Mouse (Mus musculus): ENCODE results near the gene Il17rb. TPM values are rescaled to one million over a fixed set of nuclear protein-coding genes. Genes with fewer than 3 reads are reported as not detected.

Gene Il17rb
- polyA plus RNA-seq, 1 experiment from 2014 or later = 1.1 TPM

GRCm38 (mm10) chr14:29987276-29987675 lies 21.4 kb downstream of the Il17rb start:
- no peak overlapping the region for H3K27ac ChIP-seq (ENCODE audit: low read depth, low read length)
- peaks cover 78% of the 10 kb centered on the region for H3K36me3 ChIP-seq (ENCODE audit: control insufficient read depth, insufficient read depth, low read length)
- H3K4me2 ChIP-seq = no peak overlapping the region
- ATAC-seq (replicated peaks; ENCODE audit: low FRiP score) (no peak), DNase-seq (ENCODE audit: low spot score) (no peak)
- WGBS = 93% methylated on average over 6 of the region's 6 CpGs
- no peak overlapping the region for H3K4me3 ChIP-seq (ENCODE audit: low read depth, low read length)
- H3K9me3 ChIP-seq (ENCODE audit: control insufficient read depth, low read length) = no peaks in the 10 kb centered on the region
- no peaks in the 10 kb centered on the region for H3K4me1 ChIP-seq (replicated peaks; ENCODE audit: control insufficient read depth, insufficient read depth, low read length)
- no peak overlapping the region for H3K9ac ChIP-seq (ENCODE audit: low read depth, low read length)
- no peaks in the 10 kb centered on the region for H3K27me3 ChIP-seq (replicated peaks; ENCODE audit: control insufficient read depth, insufficient read depth, low read length)

DNA sequence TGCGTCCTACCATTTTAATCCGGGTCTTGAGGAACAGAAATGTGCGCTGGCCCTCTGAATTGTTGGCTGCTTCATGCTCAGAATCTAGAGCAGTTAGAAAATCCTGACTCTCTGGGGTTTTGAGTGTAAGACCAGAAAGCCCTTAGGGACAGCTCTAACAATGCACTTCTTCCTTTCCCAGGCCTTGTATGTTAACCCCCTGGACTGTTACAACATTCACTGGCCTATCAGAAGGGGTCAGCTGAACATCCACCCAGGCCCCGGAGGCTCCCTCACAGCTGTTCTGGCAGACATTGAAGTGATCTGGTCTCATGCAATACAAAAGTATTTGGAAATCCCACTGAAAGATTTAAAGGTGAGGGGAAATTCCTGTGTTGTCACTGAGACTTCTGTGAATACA lies 22.6 kb downstream of the Il17rb start:
- WGBS = 92% methylated on average over 4 of the region's 4 CpGs
- H3K9ac ChIP-seq (ENCODE audit: low read depth, low read length) = no peak overlapping the region
- peaks cover 79% of the 10 kb centered on the region for H3K36me3 ChIP-seq (ENCODE audit: control insufficient read depth, insufficient read depth, low read length)
- no peak overlapping the region for H3K27ac ChIP-seq (ENCODE audit: low read depth, low read length)
- ATAC-seq (replicated peaks; ENCODE audit: low FRiP score) (no peak), DNase-seq (ENCODE audit: low spot score) (no peak)
- no peaks in the 10 kb centered on the region for H3K4me1 ChIP-seq (replicated peaks; ENCODE audit: control insufficient read depth, insufficient read depth, low read length)
- no peaks in the 10 kb centered on the region for H3K27me3 ChIP-seq (replicated peaks; ENCODE audit: control insufficient read depth, insufficient read depth, low read length)
- no peak overlapping the region for H3K4me2 ChIP-seq
- no peaks in the 10 kb centered on the region for H3K9me3 ChIP-seq (ENCODE audit: control insufficient read depth, low read length)
- no peak overlapping the region for H3K4me3 ChIP-seq (ENCODE audit: low read depth, low read length)

DNA sequence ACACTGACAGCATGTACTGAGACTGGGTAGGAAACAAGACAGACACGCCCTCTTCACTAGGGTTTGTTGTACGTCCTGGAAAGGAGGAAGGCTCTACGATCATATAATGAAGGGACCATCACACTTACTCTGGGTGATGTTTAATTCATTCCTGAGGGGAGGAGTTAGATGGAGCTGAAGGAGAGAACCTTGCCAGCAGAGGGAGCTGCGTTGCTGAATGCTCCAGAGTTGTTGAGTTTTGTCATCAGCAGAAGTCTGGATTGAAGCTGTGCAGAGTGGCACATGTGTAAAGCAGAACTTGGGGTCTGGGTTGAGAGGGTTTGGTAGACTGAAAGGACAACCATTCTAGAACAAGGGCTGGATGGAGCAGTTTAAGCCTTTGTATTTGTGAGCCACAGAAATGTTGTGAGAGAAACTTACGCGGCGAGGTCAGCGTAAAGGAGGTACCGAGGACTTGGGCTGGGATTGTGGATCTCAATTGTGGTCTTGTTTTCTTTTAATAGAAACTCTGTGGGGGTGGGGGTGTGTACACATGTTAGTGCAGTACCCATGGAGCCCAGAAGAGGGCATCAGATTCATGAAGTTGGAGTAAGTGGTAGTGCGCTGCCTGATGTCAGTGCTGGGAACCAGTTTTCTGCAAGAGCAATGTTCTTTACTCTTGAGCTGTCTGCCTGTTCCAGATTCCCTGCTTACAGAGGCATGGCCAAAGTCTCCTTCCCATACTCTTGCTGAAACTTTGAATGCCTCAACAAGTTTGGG lies 28.1 kb downstream of the Il17rb start:
- ATAC-seq (replicated peaks; ENCODE audit: low FRiP score) (no peak), DNase-seq (ENCODE audit: low spot score) (no peak)
- H3K9me3 ChIP-seq (ENCODE audit: control insufficient read depth, low read length) = peaks cover 4% of the 10 kb centered on the region; the same call in 1 of the 2 replicates
- H3K9ac ChIP-seq (ENCODE audit: low read depth, low read length) = no peak overlapping the region
- WGBS = 91% methylated on average over 10 of the region's 10 CpGs
- H3K27me3 ChIP-seq (replicated peaks; ENCODE audit: control insufficient read depth, insufficient read depth, low read length) = no peaks in the 10 kb centered on the region
- no peak overlapping the region; the same call in 1 of the 2 replicates for H3K4me3 ChIP-seq (ENCODE audit: low read depth, low read length)
- H3K4me1 ChIP-seq (replicated peaks; ENCODE audit: control insufficient read depth, insufficient read depth, low read length) = 0 out of 2 replicates have a peak, but pooled peaks cover 6% of the 10 kb centered on the region
- no peak overlapping the region for H3K4me2 ChIP-seq
- peaks cover 48% of the 10 kb centered on the region for H3K36me3 ChIP-seq (ENCODE audit: control insufficient read depth, insufficient read depth, low read length)
- H3K27ac ChIP-seq (ENCODE audit: low read depth, low read length) = no peak overlapping the region

DNA sequence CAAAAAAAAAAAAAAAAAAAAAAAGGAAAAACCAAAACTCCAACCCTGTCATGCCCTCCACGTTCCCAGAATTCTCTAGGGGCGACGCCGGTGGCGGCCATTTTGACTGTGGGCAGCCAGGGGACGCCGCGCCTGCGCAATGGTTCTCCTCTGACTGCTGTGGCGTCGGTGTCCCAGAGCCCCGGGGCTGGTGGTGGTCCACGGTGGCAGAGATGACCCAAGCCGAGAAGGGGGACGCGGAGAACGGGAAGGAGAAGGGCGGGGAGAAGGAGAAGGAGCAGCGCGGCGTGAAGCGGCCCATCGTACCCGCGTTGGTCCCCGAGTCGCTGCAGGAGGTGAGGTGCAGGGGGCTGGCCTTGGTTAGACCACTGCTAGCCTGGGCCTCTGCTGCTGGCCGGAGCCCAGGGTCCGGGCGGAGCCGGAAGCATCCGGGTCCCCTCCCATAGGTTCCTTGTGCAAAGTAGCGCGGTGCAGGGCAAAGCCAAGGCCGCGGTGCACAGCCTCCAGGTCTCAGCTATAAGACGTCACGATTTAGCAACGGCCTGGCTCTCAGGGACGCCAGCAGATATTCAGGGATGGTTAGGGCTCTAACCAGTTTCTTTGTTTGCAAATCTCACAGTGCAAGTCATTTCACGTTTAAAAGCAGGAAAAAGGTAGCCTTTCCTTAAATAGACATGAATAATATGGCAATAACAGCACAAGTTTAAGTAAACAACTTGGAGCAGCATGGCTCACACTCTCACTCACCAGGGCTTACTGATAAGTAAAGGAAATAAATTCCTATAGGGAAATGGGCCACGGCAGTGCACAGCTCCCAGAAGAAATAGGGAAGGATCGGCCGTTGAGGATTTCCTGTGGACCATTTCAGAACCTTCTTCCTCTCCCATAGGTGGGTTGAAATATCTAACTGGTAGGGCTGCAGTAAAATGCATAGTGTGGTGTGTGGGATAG lies 30.2 kb downstream of the Il17rb start, which contains the start of gene Actr8:
Gene Actr8, plus strand, starts transcription at position 84 of the 951 bp plus-strand sequence.
- WGBS = 2% methylated on average over 43 of the region's 44 CpGs
- Histone ChIP-seq H3K27ac (ENCODE audit: low read depth, low read length) (peak within 1 kb of the TSS; percentile 85), H3K4me3 (ENCODE audit: low read depth, low read length) (peak within 1 kb of the TSS; percentile 79), H3K9ac (ENCODE audit: low read depth, low read length) (peak within 1 kb of the TSS; percentile 93), H3K4me1 (replicated peaks; ENCODE audit: control insufficient read depth, insufficient read depth, low read length) (0 out of 2 replicates have a peak, but pooled peaks cover 6% of the 10 kb centered on the region), H3K27me3 (replicated peaks; ENCODE audit: control insufficient read depth, insufficient read depth, low read length) (no peaks in the 10 kb centered on the region), H3K4me2 (peak within 1 kb of the TSS; percentile 83), H3K36me3 (ENCODE audit: control insufficient read depth, insufficient read depth, low read length) (peaks cover 34% of the 10 kb centered on the region), H3K9me3 (ENCODE audit: control insufficient read depth, low read length) (peaks cover 4% of the 10 kb centered on the region; the same call in 1 of the 2 replicates)
- ATAC-seq (replicated peaks; ENCODE audit: low FRiP score) (peak; percentile 96), DNase-seq (ENCODE audit: low spot score) (peak; percentile 93)

- H3K27ac ChIP-seq (ENCODE audit: low read depth, low read length) = no peak overlapping the region
- H3K27me3 ChIP-seq (replicated peaks; ENCODE audit: control insufficient read depth, insufficient read depth, low read length) = no peaks in the 10 kb centered on the region
- no peak overlapping the region for H3K4me3 ChIP-seq (ENCODE audit: low read depth, low read length)
- no peak overlapping the region for H3K4me2 ChIP-seq
- 0 out of 2 replicates have a peak, but pooled peaks cover 6% of the 10 kb centered on the region for H3K4me1 ChIP-seq (replicated peaks; ENCODE audit: control insufficient read depth, insufficient read depth, low read length)
- peaks cover 4% of the 10 kb centered on the region; the same call in 1 of the 2 replicates for H3K9me3 ChIP-seq (ENCODE audit: control insufficient read depth, low read length)
- peaks cover 33% of the 10 kb centered on the region for H3K36me3 ChIP-seq (ENCODE audit: control insufficient read depth, insufficient read depth, low read length)
- no peak for ATAC-seq (replicated peaks; ENCODE audit: low FRiP score)
- WGBS = 96% methylated on average over 6 of the region's 6 CpGs
- H3K9ac ChIP-seq (ENCODE audit: low read depth, low read length) = no peak overlapping the region
- no peak for DNase-seq (ENCODE audit: low spot score)
These were observed 31.8 kb downstream of the Il17rb start for GRCm38 (mm10) chr14:29976927-29977326.

DNA sequence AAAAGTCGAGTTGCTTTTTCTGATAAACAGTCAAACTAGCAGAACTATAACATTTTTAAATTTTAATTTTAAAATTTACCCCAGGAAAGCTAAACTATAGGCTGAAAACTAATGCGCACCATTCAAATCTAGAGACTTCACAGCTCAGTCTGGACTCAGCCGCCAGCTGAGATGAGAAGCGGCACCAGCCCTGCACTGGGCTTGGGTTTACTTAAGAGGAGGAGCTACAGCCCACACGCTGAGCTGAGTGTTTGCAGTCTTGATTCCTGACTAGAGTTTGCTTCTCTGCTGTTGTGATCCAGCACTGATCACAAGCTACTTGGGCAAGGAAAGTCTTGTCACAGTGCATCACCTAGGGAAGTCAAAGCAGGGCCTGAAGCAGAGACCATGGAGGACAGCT lies 36.7 kb downstream of the Il17rb start:
- no peak overlapping the region for H3K4me2 ChIP-seq
- no peaks in the 10 kb centered on the region for H3K9me3 ChIP-seq (ENCODE audit: control insufficient read depth, low read length)
- DNase-seq (ENCODE audit: low spot score) (no peak), ATAC-seq (replicated peaks; ENCODE audit: low FRiP score) (no peak)
- no peak overlapping the region for H3K27ac ChIP-seq (ENCODE audit: low read depth, low read length)
- H3K4me3 ChIP-seq (ENCODE audit: low read depth, low read length) = no peak overlapping the region
- no peaks in the 10 kb centered on the region for H3K27me3 ChIP-seq (replicated peaks; ENCODE audit: control insufficient read depth, insufficient read depth, low read length)
- H3K4me1 ChIP-seq (replicated peaks; ENCODE audit: control insufficient read depth, insufficient read depth, low read length) = peaks cover 13% of the 10 kb centered on the region
- H3K9ac ChIP-seq (ENCODE audit: low read depth, low read length) = no peak overlapping the region
- WGBS = 81% methylated on average over 5 of the region's 5 CpGs
- H3K36me3 ChIP-seq (ENCODE audit: control insufficient read depth, insufficient read depth, low read length) = peaks cover 22% of the 10 kb centered on the region; the same call in 1 of the 2 replicates

- ATAC-seq (replicated peaks; ENCODE audit: low FRiP score) (no peak), DNase-seq (ENCODE audit: low spot score) (no peak)
- H3K36me3 ChIP-seq (ENCODE audit: control insufficient read depth, insufficient read depth, low read length) = peaks cover 22% of the 10 kb centered on the region; the same call in 1 of the 2 replicates
- no peak overlapping the region for H3K4me2 ChIP-seq
- peaks cover 13% of the 10 kb centered on the region for H3K4me1 ChIP-seq (replicated peaks; ENCODE audit: control insufficient read depth, insufficient read depth, low read length)
- H3K9ac ChIP-seq (ENCODE audit: low read depth, low read length) = no peak overlapping the region
- no peak overlapping the region for H3K4me3 ChIP-seq (ENCODE audit: low read depth, low read length)
- H3K27me3 ChIP-seq (replicated peaks; ENCODE audit: control insufficient read depth, insufficient read depth, low read length) = no peaks in the 10 kb centered on the region
- WGBS = 97% methylated on average over 7 of the region's 7 CpGs
- no peaks in the 10 kb centered on the region for H3K9me3 ChIP-seq (ENCODE audit: control insufficient read depth, low read length)
- no peak overlapping the region for H3K27ac ChIP-seq (ENCODE audit: low read depth, low read length)
These were observed 37.2 kb downstream of the Il17rb start for GRCm38 (mm10) chr14:29971446-29971845.

GRCm38 (mm10) chr14:29968075-29968821 lies 40.4 kb downstream of the Il17rb start, which contains the start of gene Selenok:
TSS of gene Selenok (plus strand) at chr14:29968308.
- under 1% methylated on average over 49 of the region's 49 CpGs for WGBS
- no peaks in the 10 kb centered on the region for H3K9me3 ChIP-seq (ENCODE audit: control insufficient read depth, low read length)

More at GRCm38 (mm10) chr14:29968075-29968821, 40.4 kb downstream of the Il17rb start, which contains the start of gene Selenok:
- Histone ChIP-seq H3K4me2 (peak within 1 kb of the TSS; percentile 89), H3K27me3 (replicated peaks; ENCODE audit: control insufficient read depth, insufficient read depth, low read length) (no peaks in the 10 kb centered on the region), H3K9ac (ENCODE audit: low read depth, low read length) (peak within 1 kb of the TSS; percentile 76), H3K36me3 (ENCODE audit: control insufficient read depth, insufficient read depth, low read length) (peaks cover 18% of the 10 kb centered on the region; the same call in 1 of the 2 replicates), H3K27ac (ENCODE audit: low read depth, low read length) (peak within 1 kb of the TSS; percentile 71), H3K4me3 (ENCODE audit: low read depth, low read length) (peak within 1 kb of the TSS; percentile 81), H3K4me1 (replicated peaks; ENCODE audit: control insufficient read depth, insufficient read depth, low read length) (peaks cover 13% of the 10 kb centered on the region)
- peak; percentile 100 for ATAC-seq (replicated peaks; ENCODE audit: low FRiP score)
- DNase-seq (ENCODE audit: low spot score) = peak; percentile 87
